Mouse (Mus musculus) forebrain, embryonic 14.5 days (tissue): Measurements from ENCODE around the gene Armh3. TPM values are rescaled to one million over a fixed set of nuclear protein-coding genes. Genes with fewer than 3 reads are reported as not detected.

Experiments
- ATAC-seq: fragments of 200-750 bp; cut with Nextera tagmentation; 2 replicates; pipeline ENCODE4 v1.8.0; 2017; ENCODE audit warnings: mild to moderate bottlenecking, moderate library complexity
- DNase-seq: peaks from one replicate; pipeline ENCODE4 v3.0.0-alpha.2; 2015; ENCODE audit warnings: low spot score
- H3K27ac ChIP-seq: fragments of 300-500 bp; sonication (generic); 2 replicates; pipeline ENCODE4 v1.5.1; 2014; ENCODE audit warnings: low read depth, mild to moderate bottlenecking, control low read depth, low read length, moderate library complexity
- H3K27me3 ChIP-seq: fragments of 300-500 bp; sonication (generic); replicated peaks from 2 replicates; pipeline ENCODE4 v1.6.1; 2014; ENCODE audit warnings: low read length, control low read depth, mixed read lengths; ENCODE audit not compliant: control insufficient read depth, insufficient read depth
- H3K36me3 ChIP-seq: fragments of 300-500 bp; sonication (generic); 2 replicates; pipeline ENCODE4 v1.6.1; 2014; ENCODE audit warnings: low read length, control low read depth; ENCODE audit not compliant: control insufficient read depth, insufficient read depth
- H3K4me1 ChIP-seq: fragments of 300-500 bp; sonication (generic); 2 replicates; pipeline ENCODE4 v1.6.1; 2014; ENCODE audit warnings: antibody characterized with exemption, low read length, control low read depth; ENCODE audit not compliant: control insufficient read depth, insufficient read depth
- H3K4me2 ChIP-seq: fragments of 300-500 bp; sonication (generic); 2 replicates; pipeline ENCODE4 v1.6.1; 2014; ENCODE audit warnings: mild to moderate bottlenecking, control low read depth, low read length
- H3K4me3 ChIP-seq: fragments of 300-500 bp; sonication (generic); 2 replicates; pipeline ENCODE4 v1.5.1; 2014; ENCODE audit warnings: low read depth, low read length, control low read depth
- H3K9ac ChIP-seq: fragments of 300-500 bp; sonication (generic); 2 replicates; pipeline ENCODE4 v1.6.1; 2014; ENCODE audit warnings: mild to moderate bottlenecking, low read length, control low read depth, moderate library complexity
- H3K9me3 ChIP-seq: fragments of 300-500 bp; sonication (generic); replicated peaks from 2 replicates; pipeline ENCODE4 v1.6.1; 2016; ENCODE audit warnings: low read length, control low read depth, mixed read lengths; ENCODE audit not compliant: control insufficient read depth
- WGBS: fragments of 180-500 bp; shearing (Covaris S2); extraction: QIAGEN DNeasy Blood & Tissue Kit; methylation state at CpG from one replicate; pipeline ENCODE4 v1.1.7; 2014; 5-methylcytosine and 5-hydroxymethylcytosine counted together
- polyA plus RNA-seq: library from polyadenylated mRNA; unstranded; fragments of >200 nt; fragmentation: Nextera tagmentation; extraction: Ambion mirVana; gene quantifications from 2 replicates; pipeline ENCODE4 v1.2.1, GENCODE M21; 2014

Armh3 gene
- polyA plus RNA-seq, 1 experiment from 2014 or later, result 17.0 TPM

DNA sequence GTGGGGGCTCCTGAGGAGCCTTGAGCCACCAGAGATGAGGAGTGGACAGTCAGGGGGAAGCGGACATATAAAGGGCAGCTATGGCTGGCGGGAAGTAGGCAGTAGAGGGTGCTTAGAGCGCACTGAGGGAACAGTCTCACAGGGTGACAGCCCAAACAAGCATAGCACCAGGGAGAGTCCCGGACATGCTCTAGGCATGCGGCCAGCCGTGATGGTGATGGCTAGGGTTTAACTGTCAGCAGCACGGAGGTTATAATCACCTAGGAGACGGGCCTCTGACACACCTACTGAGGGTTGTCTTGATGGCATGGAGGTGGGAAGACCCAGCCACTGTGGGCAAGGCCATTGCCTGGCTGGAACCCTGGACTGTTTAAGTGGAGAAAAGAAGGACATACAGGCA lies 28.3 kb upstream of the Armh3 start:
- Histone ChIP-seq H3K9ac (no peak overlapping the region), H3K27me3 (no peaks in the 10 kb centered on the region)
- no peak for DNase-seq

GRCm38 (mm10) chr19:46024959-46025358 lies 26.7 kb upstream of the Armh3 start:
- Histone ChIP-seq H3K4me1 (no peaks in the 10 kb centered on the region), H3K9ac (no peak overlapping the region), H3K4me2 (no peak overlapping the region), H3K9me3 (0 out of 2 replicates have a peak, but pooled peaks cover 4% of the 10 kb centered on the region), H3K4me3 (no peak overlapping the region), H3K27me3 (no peaks in the 10 kb centered on the region), H3K27ac (no peak overlapping the region), H3K36me3 (no peaks in the 10 kb centered on the region)
- no peak for ATAC-seq
- DNase-seq, result no peak
- WGBS, result 86% methylated on average over 6 of the region's 6 CpGs

More for the DNA sequence above, 28.3 kb upstream of the Armh3 start:
- no peak for ATAC-seq
- Histone ChIP-seq H3K4me3 (no peak overlapping the region), H3K4me2 (no peak overlapping the region), H3K36me3 (peaks cover 15% of the 10 kb centered on the region), H3K4me1 (no peaks in the 10 kb centered on the region), H3K9me3 (0 out of 2 replicates have a peak, but pooled peaks cover 4% of the 10 kb centered on the region), H3K27ac (no peak overlapping the region)
- 71% methylated on average over 8 of the region's 8 CpGs for WGBS

GRCm38 (mm10) chr19:46016023-46016422 lies 17.7 kb upstream of the Armh3 start:
- Histone ChIP-seq H3K9me3 (no peaks in the 10 kb centered on the region), H3K4me3 (no peak overlapping the region), H3K27ac (no peak overlapping the region), H3K36me3 (no peaks in the 10 kb centered on the region), H3K4me2 (no peak overlapping the region), H3K27me3 (no peaks in the 10 kb centered on the region), H3K4me1 (no peaks in the 10 kb centered on the region), H3K9ac (no peak overlapping the region)
- no peak for DNase-seq
- WGBS, result 68% methylated on average over 2 of the region's 2 CpGs
- ATAC-seq, result no peak

DNA sequence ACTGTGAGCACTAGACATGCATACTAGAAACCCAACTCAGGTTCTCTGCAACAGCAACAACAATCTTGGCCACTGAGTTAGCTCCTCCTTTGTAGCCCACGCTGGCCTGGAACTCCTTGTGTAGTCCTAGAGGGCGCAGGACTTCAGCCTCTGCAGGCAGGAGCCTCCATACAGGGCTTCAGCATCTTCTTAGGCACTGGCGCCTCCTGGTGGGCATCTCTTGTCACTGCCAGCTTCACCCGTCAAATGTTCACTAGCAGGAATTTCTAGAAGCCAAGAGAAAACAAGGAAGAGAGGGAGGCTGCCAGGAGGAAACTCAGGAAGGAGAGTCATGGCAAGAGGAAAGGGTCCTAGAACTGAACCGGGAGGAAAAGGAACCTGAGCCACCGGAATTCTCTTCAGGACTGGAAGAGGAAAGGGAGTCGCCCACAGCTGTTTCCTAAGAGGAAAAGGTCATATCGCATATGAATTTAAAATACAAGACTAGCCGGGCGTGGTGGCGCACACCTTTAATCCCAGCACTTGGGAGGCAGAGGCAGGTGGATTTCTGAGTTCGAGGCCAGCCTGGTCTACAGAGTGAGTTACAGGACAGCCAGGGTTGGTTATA lies 16.4 kb upstream of the Armh3 start:
- DNase-seq, result peak; percentile 89
- Histone ChIP-seq H3K27ac (no peak overlapping the region), H3K36me3 (no peaks in the 10 kb centered on the region), H3K4me1 (no peaks in the 10 kb centered on the region), H3K4me2 (no peak overlapping the region), H3K9me3 (no peaks in the 10 kb centered on the region), H3K4me3 (no peak overlapping the region), H3K9ac (no peak overlapping the region), H3K27me3 (no peaks in the 10 kb centered on the region)
- ATAC-seq, result peak; percentile 68
- 44% methylated on average over 12 of the region's 12 CpGs for WGBS

DNA sequence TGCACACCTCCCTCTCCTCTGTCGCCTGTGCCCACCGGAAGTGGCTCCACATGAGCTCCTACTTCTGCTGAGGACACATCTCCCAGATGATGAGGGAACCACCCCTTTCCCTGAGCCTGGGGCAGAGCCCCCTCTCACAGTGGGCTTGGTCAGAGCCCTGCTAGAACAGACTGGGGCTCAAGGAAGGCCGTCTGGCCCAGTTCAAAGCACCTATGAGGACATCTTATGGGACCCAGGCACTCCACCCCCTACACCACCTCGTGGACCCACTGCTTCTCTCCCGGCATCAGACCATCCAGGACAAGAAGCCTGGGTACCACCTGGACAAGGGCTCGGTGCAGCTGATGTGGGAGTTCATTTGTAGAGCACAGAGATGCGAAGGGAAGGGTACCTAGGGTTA lies 7.4 kb upstream of the Armh3 start:
- no peak overlapping the region for H3K4me3 ChIP-seq
- no peaks in the 10 kb centered on the region for H3K36me3 ChIP-seq
- ATAC-seq, result no peak
- H3K27ac ChIP-seq, result no peak overlapping the region
- no peak for DNase-seq
- H3K27me3 ChIP-seq, result no peaks in the 10 kb centered on the region
- 88% methylated on average over 7 of the region's 7 CpGs for WGBS
- H3K9me3 ChIP-seq, result no peaks in the 10 kb centered on the region
- 0 out of 2 replicates have a peak overlapping the region, but pooled peaks have one; percentile 5 for H3K9ac ChIP-seq
- H3K4me2 ChIP-seq, result no peak overlapping the region
- peaks cover 5% of the 10 kb centered on the region for H3K4me1 ChIP-seq

DNA sequence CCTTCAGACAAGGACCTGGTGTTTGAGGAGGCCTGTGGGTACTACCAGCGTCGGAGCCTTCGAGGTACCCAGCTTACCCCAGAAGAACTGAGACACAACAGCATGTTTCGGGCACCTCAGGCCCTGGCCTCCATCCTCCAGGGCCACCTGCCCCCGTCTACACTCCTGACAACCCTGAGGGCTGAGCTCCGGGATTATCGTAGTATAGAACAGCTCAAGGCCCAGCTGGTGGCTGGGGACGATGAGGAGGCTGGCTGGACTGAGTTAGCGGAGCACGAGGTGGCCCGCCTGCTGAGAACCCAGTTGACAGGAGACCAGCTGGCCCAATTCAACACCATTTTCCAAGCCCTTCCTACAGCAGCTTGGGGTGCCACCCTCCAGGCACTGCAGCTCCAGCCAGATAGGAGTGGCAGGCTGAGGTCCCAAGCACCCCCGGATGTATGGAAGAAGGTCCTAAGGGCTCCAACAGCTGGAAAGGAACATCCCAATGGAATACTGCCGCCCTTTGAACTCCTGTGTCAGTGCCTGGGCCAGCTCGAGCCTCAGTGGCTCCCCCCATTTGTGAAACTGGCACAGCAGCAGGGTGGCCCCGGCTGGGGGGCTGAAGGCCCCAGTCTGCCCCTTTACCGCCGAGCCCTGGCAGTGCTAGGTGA lies 6.7 kb upstream of the Armh3 start:
- Histone ChIP-seq H3K27ac (no peak overlapping the region), H3K4me3 (no peak overlapping the region), H3K4me1 (peaks cover 5% of the 10 kb centered on the region), H3K9me3 (no peaks in the 10 kb centered on the region), H3K4me2 (no peak overlapping the region), H3K9ac (no peak overlapping the region), H3K36me3 (no peaks in the 10 kb centered on the region), H3K27me3 (no peaks in the 10 kb centered on the region)
- WGBS, result 70% methylated on average over 17 of the region's 17 CpGs
- no peak for ATAC-seq
- no peak for DNase-seq

DNA sequence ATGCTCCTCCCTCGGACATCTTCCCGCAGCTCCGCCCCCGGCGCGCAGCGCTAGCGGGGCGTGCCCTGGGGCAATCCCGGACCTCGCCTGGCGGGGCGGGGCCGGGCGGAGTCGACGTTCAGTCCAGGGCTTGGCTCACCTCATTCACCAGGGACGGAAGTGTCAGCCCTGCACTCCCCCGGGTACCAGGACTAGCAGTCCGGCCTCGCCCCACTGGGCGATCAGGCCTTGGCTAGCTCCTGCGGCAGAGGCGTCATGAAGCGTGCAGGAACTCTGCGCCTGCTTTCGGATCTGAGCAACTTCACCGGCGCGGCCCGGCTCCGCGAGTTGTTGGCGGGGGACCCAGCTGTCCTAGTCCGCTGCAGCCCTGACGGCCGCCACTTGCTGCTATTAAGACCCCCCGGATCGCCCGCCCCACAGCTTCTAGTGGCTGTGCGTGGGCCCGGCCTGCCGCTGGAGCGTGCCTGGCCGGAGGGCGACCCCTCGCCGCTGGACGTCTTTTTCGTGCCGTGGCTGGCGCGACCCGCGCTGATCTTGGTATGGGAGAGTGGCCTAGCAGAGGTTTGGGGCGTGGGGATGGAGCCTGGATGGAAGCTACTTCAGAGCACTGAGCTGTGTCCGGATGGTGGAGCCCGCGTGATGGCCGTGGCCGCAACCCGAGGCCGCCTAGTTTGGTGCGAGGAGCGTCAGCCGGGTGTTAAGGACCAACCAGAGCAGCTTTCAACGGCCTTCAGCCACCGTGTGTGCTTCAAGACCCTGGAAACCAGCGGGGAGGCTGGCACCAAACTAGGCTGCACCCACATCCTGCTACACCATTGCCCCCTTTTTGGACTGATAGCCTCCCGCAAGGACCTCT lies 5.3 kb upstream of the Armh3 start, which contains the start of gene Hps6:
Hps6 (plus strand) TSS at position 138 of the 856 bp plus-strand sequence.
- peaks cover 5% of the 10 kb centered on the region for H3K4me1 ChIP-seq
- 2% methylated on average over 70 of the region's 70 CpGs for WGBS
- peak within 1 kb of the TSS; percentile 69 for H3K9ac ChIP-seq
- peak within 1 kb of the TSS; percentile 54 for H3K4me3 ChIP-seq
- ATAC-seq (peak; percentile 66), DNase-seq (peak; percentile 57)
- H3K27me3 ChIP-seq, result no peaks in the 10 kb centered on the region
- H3K4me2 ChIP-seq, result peak within 1 kb of the TSS; percentile 95
- no peaks in the 10 kb centered on the region for H3K36me3 ChIP-seq
- no peaks in the 10 kb centered on the region for H3K9me3 ChIP-seq
- H3K27ac ChIP-seq, result no peak within 1 kb of the TSS

GRCm38 (mm10) chr19:46002279-46002678 lies 4.0 kb upstream of the Armh3 start:
- DNase-seq, result no peak
- Histone ChIP-seq H3K36me3 (no peaks in the 10 kb centered on the region), H3K9me3 (no peaks in the 10 kb centered on the region), H3K27ac (no peak overlapping the region), H3K4me1 (peaks cover 9% of the 10 kb centered on the region), H3K4me3 (no peak overlapping the region), H3K9ac (no peak overlapping the region), H3K4me2 (no peak overlapping the region), H3K27me3 (no peaks in the 10 kb centered on the region)
- 82% methylated on average over 9 of the region's 9 CpGs for WGBS
- no peak for ATAC-seq
